Mouse (Mus musculus) CH12.LX (cell line): ENCODE measurements around the gene Kank4. TPM values are rescaled to one million over a fixed set of nuclear protein-coding genes. Genes with fewer than 3 reads are reported as not detected.

Experiments used
- DNase-seq: peaks from one replicate; pipeline ENCODE4 v3.0.0-alpha.2; 2013; ENCODE audit errors: extremely low read depth
- H3K27ac ChIP-seq: 2 replicates; pipeline ENCODE4 v1.5.1; 2012; ENCODE audit warnings: low read depth, mild to moderate bottlenecking, control low read depth, moderate library complexity; ENCODE audit not compliant: insufficient read depth
- H3K27me3 ChIP-seq: replicated peaks from 2 replicates; pipeline ENCODE3; 2012; ENCODE audit warnings: inconsistent platforms
- H3K36me3 ChIP-seq, 2 experiments: replicated peaks in 1 of 2; 2 replicates each; pipeline versions ENCODE3 to v1.6.1; 2012; ENCODE audit warnings: inconsistent platforms in 1 of 2, low read length in 1 of 2, mild to moderate bottlenecking in 1 of 2, mixed read lengths in 1 of 2, moderate library complexity in 1 of 2; ENCODE audit not compliant: control insufficient read depth in 1 of 2, insufficient read depth in 1 of 2
- H3K4me1 ChIP-seq, 2 experiments: 2 replicates each; pipeline ENCODE4 v1.6.1; 2012; ENCODE audit warnings: inconsistent platforms in 1 of 2, moderate library complexity in 1 of 2; ENCODE audit not compliant: insufficient read depth in 2 of 2, control insufficient read depth in 1 of 2
- H3K4me2 ChIP-seq: 2 replicates; pipeline ENCODE4 v1.6.1; 2012; ENCODE audit warnings: low read depth, mild to moderate bottlenecking, control low read depth; ENCODE audit not compliant: poor library complexity, insufficient read depth, severe bottlenecking
- H3K4me3 ChIP-seq, 3 experiments: fragments of 150-350 bp in 1 of 3; sonication (generic) in 1 of 3; replicated peaks in 1 of 3; 2 replicates each; pipeline versions ENCODE3 to v1.5.1; 2011 to 2012; ENCODE audit warnings: low read depth in 2 of 3, low read length in 2 of 3, mild to moderate bottlenecking in 2 of 3, moderate library complexity in 2 of 3, control low read depth in 1 of 3, improper control_type of control experiment in 1 of 3, inconsistent platforms in 1 of 3, mixed read lengths in 1 of 3; ENCODE audit not compliant: poor library complexity in 1 of 3
- H3K79me2 ChIP-seq: replicated peaks from 2 replicates; pipeline ENCODE4 v1.6.1; 2012; ENCODE audit warnings: mild to moderate bottlenecking, moderate library complexity; ENCODE audit not compliant: control insufficient read depth, poor library complexity, insufficient read depth, severe bottlenecking; ENCODE audit errors: extremely low read depth
- H3K9ac ChIP-seq: 2 replicates; pipeline ENCODE4 v1.6.1; 2012; ENCODE audit warnings: low read depth, mild to moderate bottlenecking, control low read depth, moderate library complexity; ENCODE audit not compliant: insufficient read depth
- H3K9me3 ChIP-seq: replicated peaks from 2 replicates; pipeline ENCODE3; 2012; ENCODE audit warnings: low read length, inconsistent platforms, mixed read lengths
- BHLHE40 ChIP-seq: IDR thresholded peaks from 2 replicates; pipeline ENCODE4 v1.6.1; 2011; ENCODE audit warnings: mild to moderate bottlenecking, low read depth, low read length, improper control_type of control experiment
- CHD1 ChIP-seq: IDR thresholded peaks from 2 replicates; pipeline ENCODE4 v1.6.1; 2012; ENCODE audit warnings: low read depth, low read length, improper control_type of control experiment, inconsistent platforms
- CTCF ChIP-seq, 2 experiments: IDR thresholded peaks in 1 of 2; conservative IDR thresholded peaks in 1 of 2; 2 replicates each; pipeline ENCODE4 v1.5.1; 2011 to 2012; ENCODE audit warnings: low read depth in 2 of 2, low read length in 2 of 2, improper control_type of control experiment in 1 of 2, inconsistent platforms in 1 of 2, mild to moderate bottlenecking in 1 of 2, moderate library complexity in 1 of 2
- E2F4 ChIP-seq: IDR thresholded peaks from 2 replicates; pipeline ENCODE4 v1.6.1; 2011; ENCODE audit warnings: low read depth, low read length, improper control_type of control experiment; ENCODE audit not compliant: insufficient replicate concordance
- ETS1 ChIP-seq: conservative IDR thresholded peaks from 2 replicates; pipeline ENCODE4 v1.6.1; 2012; ENCODE audit warnings: low read depth, mild to moderate bottlenecking, inconsistent platforms, low read length, improper control_type of control experiment, moderate library complexity
- IRF4 ChIP-seq: IDR thresholded peaks from 2 replicates; pipeline ENCODE4 v1.6.1; 2014; ENCODE audit warnings: low read depth, mild to moderate bottlenecking, inconsistent platforms, low read length, improper control_type of control experiment
- JUN ChIP-seq: IDR thresholded peaks from 2 replicates; pipeline ENCODE4 v1.6.1; 2011; ENCODE audit warnings: low read depth, mild to moderate bottlenecking, low read length, improper control_type of control experiment, moderate library complexity; ENCODE audit not compliant: insufficient read depth
- JUND ChIP-seq: conservative IDR thresholded peaks from 2 replicates; pipeline ENCODE4 v1.6.1; 2011; ENCODE audit warnings: low read depth, low read length, improper control_type of control experiment
- KAT2A ChIP-seq: IDR thresholded peaks from 2 replicates; pipeline ENCODE4 v1.6.1; 2012; ENCODE audit warnings: low read length, improper control_type of control experiment, inconsistent platforms; ENCODE audit not compliant: insufficient replicate concordance
- MAFK ChIP-seq: IDR thresholded peaks from 2 replicates; pipeline ENCODE4 v1.6.1; 2011; ENCODE audit warnings: low read length, improper control_type of control experiment; ENCODE audit not compliant: insufficient replicate concordance
- MAX ChIP-seq: IDR thresholded peaks from 2 replicates; pipeline ENCODE4 v1.6.1; 2011; ENCODE audit warnings: low read length, improper control_type of control experiment
- MAZ ChIP-seq: IDR thresholded peaks from 2 replicates; pipeline ENCODE4 v1.6.1; 2012; ENCODE audit warnings: low read depth, mild to moderate bottlenecking, inconsistent platforms, low read length, improper control_type of control experiment, moderate library complexity
- MXI1 ChIP-seq: IDR thresholded peaks from 2 replicates; pipeline ENCODE4 v1.6.1; 2011; ENCODE audit warnings: mild to moderate bottlenecking, low read depth, low read length, improper control_type of control experiment
- NELFE ChIP-seq: IDR thresholded peaks from 2 replicates; pipeline ENCODE4 v1.6.1; 2011; ENCODE audit warnings: low read depth, low read length, improper control_type of control experiment
- POLR2A ChIP-seq: IDR thresholded peaks from 2 replicates; pipeline ENCODE4 v1.6.1; 2011; ENCODE audit warnings: low read depth, mild to moderate bottlenecking, improper control_type of control experiment, low read length
- POLR2AphosphoS2 ChIP-seq: IDR thresholded peaks from 2 replicates; pipeline ENCODE4 v1.6.1; 2011; ENCODE audit warnings: low read depth, low read length, improper control_type of control experiment
- RCOR1 ChIP-seq: conservative IDR thresholded peaks from 2 replicates; pipeline ENCODE4 v1.6.1; 2012; ENCODE audit warnings: low read depth, mild to moderate bottlenecking, inconsistent platforms, low read length, improper control_type of control experiment
- SIN3A ChIP-seq: IDR thresholded peaks from 2 replicates; pipeline ENCODE4 v1.6.1; 2012; ENCODE audit warnings: low read length, improper control_type of control experiment, inconsistent platforms
- SMC3 ChIP-seq: IDR thresholded peaks from 2 replicates; pipeline ENCODE4 v1.6.1; 2011; ENCODE audit warnings: low read depth, low read length, improper control_type of control experiment
- TBP ChIP-seq: conservative IDR thresholded peaks from 2 replicates; pipeline ENCODE4 v1.6.1; 2011; ENCODE audit warnings: low read depth, low read length, improper control_type of control experiment
- USF1 ChIP-seq: IDR thresholded peaks from 2 replicates; pipeline ENCODE4 v1.6.1; 2014; ENCODE audit warnings: low read depth, mild to moderate bottlenecking, inconsistent platforms, low read length, improper control_type of control experiment
- USF2 ChIP-seq: conservative IDR thresholded peaks from 2 replicates; pipeline ENCODE4 v1.6.1; 2011; ENCODE audit warnings: low read depth, low read length, improper control_type of control experiment
- ZC3H11A ChIP-seq: IDR thresholded peaks from 2 replicates; pipeline ENCODE4 v1.6.1; 2012; ENCODE audit warnings: low read depth, mild to moderate bottlenecking, inconsistent platforms, low read length, improper control_type of control experiment
- ZMIZ1 ChIP-seq: IDR thresholded peaks from 2 replicates; pipeline ENCODE4 v1.6.1; 2012; ENCODE audit warnings: low read depth, mild to moderate bottlenecking, inconsistent platforms, low read length, improper control_type of control experiment
- dilution Hi-C: fragments of 300-500 bp; cut with MboI; formaldehyde crosslinking; loops from 2 replicates; pipeline ENCODE4 v1.14.3; 2020; ENCODE audit warnings: low sequenced_read_pairs; ENCODE audit not compliant: extremely low pct_unique_long_range_greater_than_20kb, extremely low pct_ligation_motif_present
- in situ Hi-C: fragments of 300-500 bp; cut with MboI; formaldehyde crosslinking; loops from 3 replicates; pipeline ENCODE4 v1.14.3; 2019; ENCODE audit warnings: low sequenced_read_pairs, low pct_ligation_motif_present, low pct_unique_long_range_greater_than_20kb, mixed read lengths
- polyA plus RNA-seq: library from polyadenylated mRNA; unstranded; fragments of >175 nt; gene quantifications from 2 replicates; pipeline ENCODE4 v1.2.1, GENCODE M21; 2012; ENCODE audit warnings: low read depth; ENCODE audit not compliant: insufficient read length
- total RNA-seq, 2 experiments: library from RNA; depleted of rRNA; stranded (reverse); fragments of 300-350 nt in 1 of 2; fragments of >200 nt in 1 of 2; gene quantifications; 2 replicates each; pipeline ENCODE4 v1.2.3; 2012 to 2014

Gene Kank4
- total and polyA plus RNA-seq, 3 experiments: not detected

- Histone ChIP-seq H3K4me2 (no peak overlapping the region), H3K27ac (no peak overlapping the region)
- in situ Hi-C loops: no loop called here
- TF ChIP-seq KAT2A: no peak
- TF ChIP-seq MAZ: no peak
- TF ChIP-seq IRF4: no peak
- no peak for TF ChIP-seq E2F4
- TF ChIP-seq MAX: no peak
- no peak for TF ChIP-seq MXI1
- no peak for TF ChIP-seq RCOR1
- TF ChIP-seq TBP: no peak
- TF ChIP-seq, all 38 proteins: peak for 0
- H3K36me3 ChIP-seq: no peaks in the 10 kb centered on the region
- no peaks in the 10 kb centered on the region for H3K27me3 ChIP-seq
- H3K9me3 ChIP-seq: peaks cover 85% of the 10 kb centered on the region
- DNase-seq: no peak
- no peaks in the 10 kb centered on the region for H3K4me1 ChIP-seq
- dilution Hi-C loops: no loop called here
- no peak overlapping the region for H3K4me3 ChIP-seq
- no peaks in the 10 kb centered on the region for H3K79me2 ChIP-seq
- no peak overlapping the region for H3K9ac ChIP-seq
Measured at GRCm38 (mm10) chr4:98806306-98806705, 11.0 kb downstream of the Kank4 start.

DNA sequence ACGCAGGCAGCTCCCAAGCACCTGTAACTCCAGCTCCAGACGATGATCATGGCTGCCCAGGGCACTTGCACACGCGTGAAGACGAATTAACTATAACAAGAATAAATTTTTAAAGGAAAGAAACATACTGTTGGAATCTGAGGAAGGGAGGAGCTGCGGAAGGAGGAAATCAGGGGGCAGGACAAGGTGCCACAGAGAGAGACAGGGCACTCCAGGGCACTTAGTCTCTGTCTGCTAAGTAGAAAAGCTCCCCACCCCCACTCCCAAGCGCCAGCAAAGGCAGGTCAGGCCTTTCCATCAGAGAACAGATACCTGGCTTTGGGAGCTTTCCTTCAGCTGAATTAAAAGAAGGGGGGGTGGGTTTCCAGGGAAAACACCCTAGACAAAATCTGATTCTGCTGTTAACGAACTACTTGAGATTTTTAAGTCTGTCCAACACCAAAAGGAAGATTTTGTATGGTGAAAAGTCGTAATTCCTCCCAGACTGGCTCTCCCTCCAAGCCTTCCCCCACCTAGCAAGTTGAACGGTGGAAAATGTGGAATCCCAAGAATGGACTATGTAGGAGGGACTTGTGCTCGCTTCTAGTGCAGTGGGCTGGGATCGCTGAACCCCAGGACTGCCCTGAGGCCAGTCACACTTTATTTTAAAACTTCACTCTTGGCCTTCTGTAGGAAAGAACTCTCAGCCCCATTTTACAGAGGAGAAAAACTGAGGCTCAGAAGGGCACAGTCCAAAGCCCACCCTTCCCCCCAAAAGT is 11.9 kb downstream of the Kank4 start:
- H3K9me3 ChIP-seq: peaks cover 85% of the 10 kb centered on the region
- TF ChIP-seq JUN (no peak), SMC3 (no peak), E2F4 (no peak), MAFK (no peak), MXI1 (no peak), USF2 (no peak), ZMIZ1 (no peak), CHD1 (no peak), JUND (no peak), MAX (no peak), NELFE (no peak), ETS1 (no peak), POLR2AphosphoS2 (no peak), BHLHE40 (no peak), CTCF (conservative IDR thresholded peaks at IDR 0.05 in 1 of 2, IDR thresholded peaks at IDR 0.05 in 1 of 2; ENCODE audit: low read depth in 2 of 2, low read length in 2 of 2) (no peak), ZC3H11A (no peak), POLR2A (no peak), IRF4 (no peak), SIN3A (no peak), USF1 (no peak)
- TF ChIP-seq, all 38 proteins: peak for 0
- Histone ChIP-seq H3K4me1 (no peaks in the 10 kb centered on the region), H3K4me3 (no peak overlapping the region), H3K27ac (no peak overlapping the region), H3K9ac (no peak overlapping the region), H3K4me2 (no peak overlapping the region), H3K36me3 (no peaks in the 10 kb centered on the region), H3K27me3 (no peaks in the 10 kb centered on the region), H3K79me2 (no peaks in the 10 kb centered on the region)
- dilution Hi-C loops: no loop called here
- in situ Hi-C loops: no loop called here
- DNase-seq: no peak
